Mouse (Mus musculus) testis, postnatal 14 days (tissue): ENCODE data around the gene Ctdsp2.
A peak's percentile ranks its signal among the peaks of the same experiment; 100 is the strongest.

Experiments
- DNase-seq: peaks from one replicate; pipeline ENCODE4 v3.0.0; 2021; ENCODE audit warnings: low spot score

The Ctdsp2 gene

GRCm38 (mm10) chr10:126990313-126991056, 12.0 kb downstream of the Ctdsp2 start:
- DNase-seq: peak; percentile 65

GRCm38 (mm10) chr10:126991676-126992075, 13.2 kb downstream of the Ctdsp2 start:
- no peak for DNase-seq

GRCm38 (mm10) chr10:126993621-126994020, 15.1 kb downstream of the Ctdsp2 start:
- no peak for DNase-seq

DNA sequence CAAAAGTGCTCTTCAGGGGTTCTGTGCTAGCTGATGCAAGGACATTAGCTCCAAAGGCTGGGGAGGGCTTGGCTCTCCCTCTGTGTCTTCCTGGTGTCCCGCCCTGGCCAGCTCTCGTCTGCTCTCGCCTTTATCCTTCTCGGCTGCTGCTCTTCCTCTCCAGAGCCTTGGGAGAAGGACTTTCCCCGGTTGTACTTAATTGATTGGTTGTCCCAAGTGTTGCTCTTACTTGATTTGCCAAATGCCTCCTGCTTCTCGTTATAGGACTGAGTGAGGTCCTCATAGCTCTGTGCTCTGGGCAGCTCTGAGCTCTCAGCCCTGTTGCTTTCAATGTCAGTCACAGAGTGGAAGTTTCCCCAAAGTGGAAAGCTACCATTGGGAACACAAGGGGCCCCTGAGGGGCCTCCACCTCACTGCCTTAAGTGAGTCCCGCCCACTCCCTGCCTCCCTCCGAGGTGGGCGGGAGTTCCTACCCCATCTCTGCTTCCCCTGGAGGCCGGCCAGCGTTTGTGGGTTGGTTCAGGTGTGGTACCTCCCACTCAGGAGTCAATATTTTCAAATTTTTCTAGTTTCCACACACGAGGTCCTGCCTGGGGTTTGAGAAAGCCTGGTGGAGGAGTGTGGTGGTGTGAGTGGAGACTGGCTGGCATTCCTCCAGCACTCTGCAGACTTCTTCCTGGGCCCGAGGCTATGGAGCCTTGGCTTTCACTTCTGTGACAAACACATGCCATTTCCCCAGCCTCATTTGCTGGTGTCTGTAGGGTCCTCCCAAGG, 19.0 kb downstream of the Ctdsp2 start:
- no peak for DNase-seq

DNA sequence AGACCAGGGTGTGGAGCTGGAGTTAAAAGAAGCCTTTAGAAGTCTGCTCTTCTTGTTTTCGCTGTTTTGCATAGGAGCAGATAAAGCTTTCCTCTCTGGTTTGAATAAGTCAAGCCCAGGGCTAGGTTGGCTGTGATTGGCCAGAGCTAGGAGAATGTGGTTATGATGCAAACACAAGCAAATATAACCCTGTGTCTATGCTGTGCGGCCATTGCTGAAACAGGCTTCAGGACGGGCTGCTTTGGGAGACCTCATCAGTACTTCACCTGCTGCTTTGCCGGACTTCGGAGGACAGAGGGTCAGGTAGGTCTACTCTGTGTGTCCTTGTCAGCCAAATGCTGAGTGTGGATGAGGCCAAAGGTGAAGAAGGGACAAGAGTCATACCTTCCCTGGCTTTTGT, 22.0 kb downstream of the Ctdsp2 start, which contains the start of gene Avil:
Avil (plus strand) TSS at position 181 of the 400 bp plus-strand sequence.
- no peak for DNase-seq

GRCm38 (mm10) chr10:127001297-127001696, 22.8 kb downstream of the Ctdsp2 start:
- no peak for DNase-seq

GRCm38 (mm10) chr10:127002056-127002455, 23.5 kb downstream of the Ctdsp2 start:
- DNase-seq: no peak

DNA sequence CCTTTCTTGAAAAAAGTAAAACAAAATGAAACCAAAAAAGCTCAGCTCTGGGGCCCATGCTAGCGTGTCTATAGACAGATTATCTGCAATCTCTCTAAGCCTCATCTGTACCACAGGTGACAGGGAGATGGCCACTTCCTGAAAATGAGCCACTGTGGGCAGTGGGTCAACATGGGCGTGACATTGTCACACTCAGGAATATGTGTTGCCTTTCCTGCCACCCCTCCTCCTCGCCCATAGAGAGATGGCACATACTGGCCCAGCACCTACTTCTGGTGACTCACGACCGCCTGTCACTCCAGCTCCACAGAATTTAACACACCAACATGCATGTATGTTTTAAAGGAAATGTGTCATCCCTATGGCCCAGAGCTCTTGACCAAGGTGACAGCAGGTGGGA, 24.2 kb downstream of the Ctdsp2 start:
- DNase-seq: no peak

- no peak for DNase-seq
These were observed 24.8 kb downstream of the Ctdsp2 start for GRCm38 (mm10) chr10:127003334-127003733.

DNA sequence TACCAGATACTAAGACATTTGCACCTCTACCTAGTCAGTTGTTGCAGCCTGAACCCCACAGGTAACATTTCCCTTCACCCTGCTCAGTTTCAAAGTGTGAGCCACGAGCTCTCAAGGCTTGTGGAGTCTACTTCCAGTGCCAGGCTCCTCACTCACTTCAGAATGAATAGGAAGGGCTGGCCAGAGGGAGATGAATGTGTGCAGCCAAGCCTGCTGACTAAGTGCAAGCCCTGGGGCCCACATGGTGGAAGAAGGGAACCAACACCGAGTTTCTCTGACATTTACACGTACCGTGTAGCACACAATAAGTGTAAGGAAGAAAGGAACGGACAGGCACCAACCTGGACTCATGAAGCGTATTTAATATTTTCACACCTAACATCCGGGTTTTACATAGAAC, 25.3 kb downstream of the Ctdsp2 start:
- DNase-seq: no peak

DNA sequence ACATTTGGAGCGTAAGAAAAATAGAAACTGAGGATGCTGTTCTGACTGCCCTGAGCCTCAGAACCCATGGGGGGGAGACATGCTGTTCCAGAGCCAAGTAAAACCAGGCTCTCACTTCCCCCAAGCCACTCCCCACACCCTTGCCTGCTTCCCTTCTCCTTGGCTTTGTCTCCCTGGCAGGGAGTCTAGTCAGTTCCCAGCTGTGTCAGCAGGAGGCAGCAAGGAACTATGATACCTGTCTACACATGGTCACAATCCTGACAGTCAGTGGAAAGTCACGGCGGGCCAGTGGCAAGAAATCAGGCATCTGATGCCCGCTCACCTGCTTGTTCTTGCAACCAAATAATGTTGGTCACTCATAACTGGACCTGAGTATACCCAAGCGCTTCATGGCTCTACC, 38.0 kb downstream of the Ctdsp2 start:
- no peak for DNase-seq

DNA sequence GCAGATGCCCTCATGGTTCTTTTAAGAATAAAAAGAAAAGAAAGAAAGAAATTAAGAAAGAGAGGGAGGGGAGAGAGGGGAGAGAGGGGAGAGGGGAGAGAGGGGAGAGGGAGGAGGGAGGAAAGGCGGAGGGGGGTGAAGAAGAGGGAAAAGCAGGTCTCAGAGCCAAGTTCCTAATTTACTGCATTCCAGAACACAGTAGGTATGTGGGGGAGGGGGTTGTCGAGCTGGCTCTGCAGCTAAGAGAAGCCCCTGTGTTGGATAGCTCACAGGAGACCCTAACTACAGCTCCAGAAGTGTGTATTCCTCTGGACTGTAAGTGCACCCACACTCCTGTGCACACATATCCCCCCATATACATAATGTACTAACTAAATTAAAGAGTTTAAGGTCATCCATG, 38.6 kb downstream of the Ctdsp2 start:
- no peak for DNase-seq

DNA sequence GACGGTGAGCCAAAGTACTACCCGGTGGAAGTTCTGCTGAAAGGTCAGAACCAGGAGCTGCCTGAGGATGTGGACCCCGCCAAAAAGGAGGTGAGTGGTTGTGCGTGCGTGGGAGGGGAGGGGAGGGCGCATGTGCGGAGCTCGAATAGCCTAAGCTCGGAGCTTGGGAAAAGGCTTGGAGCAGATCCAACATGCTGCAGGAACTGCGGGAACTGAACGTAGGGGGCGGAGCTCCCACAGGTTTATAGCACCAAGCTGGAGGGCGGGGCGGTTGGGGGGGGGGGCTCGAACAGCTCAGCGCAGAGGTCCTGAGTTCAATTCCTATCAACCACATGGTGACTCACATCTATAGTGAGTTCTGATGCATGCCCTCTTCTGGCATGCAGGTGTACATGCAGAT, 39.9 kb downstream of the Ctdsp2 start:
- no peak for DNase-seq

- peak; percentile 88 for DNase-seq
These were observed 52.1 kb downstream of the Ctdsp2 start, which contains the start of gene Tsfm for GRCm38 (mm10) chr10:127030336-127031296. Tsfm (minus strand) TSS chr10:127030840.

DNA sequence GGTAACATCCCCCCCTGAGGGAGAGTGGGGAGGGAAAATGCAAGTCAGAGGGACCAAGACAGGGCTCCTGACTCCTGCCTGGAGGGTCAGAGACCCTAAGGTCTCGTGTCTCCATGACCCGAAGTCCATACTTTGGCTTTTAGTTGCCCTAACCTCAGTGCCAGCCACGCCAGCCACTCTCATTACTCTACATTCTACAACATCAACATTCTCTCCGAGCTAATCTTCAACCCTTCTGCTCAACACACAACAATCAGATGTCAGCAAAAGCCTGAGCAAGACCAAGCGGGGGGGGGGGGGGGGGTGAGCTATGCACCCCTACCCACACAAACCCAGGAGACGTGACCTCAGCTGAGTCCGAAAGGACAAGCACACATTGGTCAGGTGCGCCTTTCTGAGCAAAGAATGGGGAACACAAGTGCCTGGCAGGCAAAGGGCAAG, 54.8 kb downstream of the Ctdsp2 start:
- DNase-seq: no peak

- no peak for DNase-seq
These were observed 57.8 kb downstream of the Ctdsp2 start for GRCm38 (mm10) chr10:127036273-127036672.

GRCm38 (mm10) chr10:127037641-127038040, 59.1 kb downstream of the Ctdsp2 start:
- no peak for DNase-seq

GRCm38 (mm10) chr10:127040569-127041214, 62.2 kb downstream of the Ctdsp2 start:
- DNase-seq: no peak

- peak; percentile 51 for DNase-seq
These were observed 62.8 kb downstream of the Ctdsp2 start, which contains the start of the genes Mettl1 and Eef1akmt3 for GRCm38 (mm10) chr10:127041274-127041766. Mettl1 (plus strand) TSS chr10:127041414. Eef1akmt3 (minus strand) TSS chr10:127041513.

- DNase-seq: peak; percentile 90
These were observed 63.3 kb downstream of the Ctdsp2 start for GRCm38 (mm10) chr10:127041774-127042338.
